Mouse (Mus musculus) heart, adult 18-20 months (tissue): ENCODE data around the gene Dcaf8. TPM values are rescaled to one million over a fixed set of nuclear protein-coding genes. Genes with fewer than 3 reads are reported as not detected.
"Not testable (repeated sequence)": the region's sequence is repeated elsewhere in the genome, so short reads cannot be mapped to it uniquely, and the experiment has no call there.

Source experiments
- DNase-seq, 2 experiments: peaks; one replicate each; pipeline ENCODE4 v3.0.0; 2021 to 2022; ENCODE audit warnings: mixed read lengths in 1 of 2
- total RNA-seq, 2 experiments: library from RNA; stranded (reverse); gene quantifications; 2 replicates each; pipeline ENCODE4 v1.2.3; 2021

The Dcaf8 gene
- total RNA-seq, 2 experiments from 2014 or later = 110 to 119 TPM

- peak in 1 of 2 experiments; percentile 30 for DNase-seq
Observed at GRCm38 (mm10) chr1:172219451-172220406, 71.8 kb downstream of the Dcaf8 start, which contains the start of gene Casq1. Casq1 (minus strand) TSS chr1:172219868.

GRCm38 (mm10) chr1:172220414-172220813 is 72.5 kb downstream of the Dcaf8 start:
- DNase-seq = peak; percentile 88 to 94

- DNase-seq = no peak
Observed at GRCm38 (mm10) chr1:172221297-172222063, 73.6 kb downstream of the Dcaf8 start.

- DNase-seq = no peak
Observed at GRCm38 (mm10) chr1:172228209-172228608, 80.3 kb downstream of the Dcaf8 start.

DNA sequence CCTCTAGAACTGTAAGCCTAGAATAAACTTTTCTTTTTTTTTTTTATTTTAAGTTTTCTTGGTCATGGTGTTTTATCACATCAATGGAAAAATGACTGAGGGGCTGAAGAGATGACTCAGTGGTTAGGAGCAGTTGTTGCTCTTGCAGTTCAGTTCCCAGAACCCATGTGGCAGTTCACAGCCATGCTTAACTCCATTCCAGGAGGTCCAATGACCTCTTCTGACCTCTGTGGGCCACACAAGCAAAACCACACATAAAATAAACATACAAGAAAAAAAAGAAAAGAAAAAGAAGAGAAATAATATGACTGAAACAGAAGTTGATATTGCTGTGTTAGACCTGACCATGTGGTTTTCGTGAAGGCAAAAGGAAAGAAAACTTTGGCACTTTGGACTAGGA is 81.3 kb downstream of the Dcaf8 start:
- no peak for DNase-seq

- peak; percentile 12 to 37 for DNase-seq
Observed at GRCm38 (mm10) chr1:172240945-172241708, 93.2 kb downstream of the Dcaf8 start.

DNA sequence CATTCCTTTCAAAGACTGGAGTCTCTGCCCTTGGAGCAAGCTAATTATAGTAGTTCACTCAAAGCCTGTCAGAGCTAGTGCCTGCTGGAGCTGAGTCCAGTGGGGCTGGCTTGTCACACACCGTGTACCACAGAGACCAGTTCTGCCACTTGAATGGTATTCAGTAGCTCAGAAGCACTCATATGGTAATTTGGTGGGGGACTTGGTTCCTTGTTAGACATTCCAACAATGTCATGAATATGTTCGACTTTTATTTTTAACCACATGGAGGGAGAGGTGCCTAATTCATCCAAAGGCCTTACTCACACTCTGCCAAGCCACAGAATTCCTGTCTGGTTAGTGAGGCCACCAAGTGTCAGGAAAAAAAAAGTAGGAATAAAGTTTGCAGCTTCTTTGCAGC is 94.5 kb downstream of the Dcaf8 start:
- peak; percentile 52 to 64 for DNase-seq

DNA sequence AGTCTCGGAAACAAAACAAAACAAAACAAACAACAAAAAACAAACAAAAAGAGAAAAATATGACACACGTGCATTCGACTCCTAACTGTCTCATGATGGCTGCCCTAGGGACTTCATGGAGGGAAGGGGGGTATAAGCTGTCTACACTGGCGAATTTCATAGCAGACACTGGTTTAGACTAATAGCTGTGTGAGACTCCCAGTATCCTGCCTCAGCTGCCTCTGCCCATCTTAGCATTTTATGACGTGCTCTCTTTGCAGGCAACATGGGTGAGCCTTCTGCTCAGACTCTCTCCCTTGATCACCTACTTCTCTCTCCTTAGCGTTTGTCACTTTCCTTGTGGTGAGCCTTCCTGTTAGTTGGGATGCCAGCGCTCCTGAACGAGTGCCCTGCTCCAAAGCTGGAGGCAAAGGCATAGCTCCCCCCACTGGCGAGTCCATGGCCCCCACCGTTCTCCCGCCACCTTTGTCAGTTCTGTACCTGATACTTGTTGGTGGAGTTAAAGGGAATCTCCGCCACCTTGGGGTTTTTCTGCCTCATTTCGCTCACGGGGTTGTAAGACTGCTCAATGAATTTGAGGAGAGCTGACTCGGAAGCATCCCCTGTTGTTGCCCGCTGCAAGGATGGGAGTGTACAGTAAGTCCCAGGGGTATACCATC is 95.8 kb downstream of the Dcaf8 start:
- peak in 1 of 2 experiments; percentile 45 for DNase-seq

DNA sequence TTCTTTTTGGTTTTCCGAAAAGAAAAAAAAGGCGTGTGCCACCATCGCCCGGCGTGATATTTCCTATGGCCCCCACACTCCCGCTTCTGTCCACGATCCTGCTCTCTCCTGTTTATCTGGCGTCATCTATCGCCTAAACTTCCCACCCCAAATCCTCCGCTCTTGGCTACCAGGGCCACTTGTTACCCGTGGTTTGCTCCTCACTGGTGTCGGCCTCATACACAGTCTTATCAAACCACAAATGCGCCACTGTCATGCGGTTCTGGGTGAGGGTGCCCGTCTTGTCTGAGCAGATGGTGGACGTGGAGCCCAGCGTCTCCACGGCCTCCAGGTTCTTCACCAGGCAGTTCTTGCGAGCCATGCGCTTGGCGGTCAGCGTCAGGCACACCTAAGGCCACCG is 96.8 kb downstream of the Dcaf8 start:
- DNase-seq = not testable (repeated sequence)

Other genes with a start within 250 kb of the Dcaf8 start
- 1 to 10 TPM in 1 of 2 experiments, under 1 TPM in 1; 0.10 to 1.3 TPM for gene Slamf6, start 230.6 kb upstream of the Dcaf8 start, total RNA-seq
- gene Vangl2, start 119.6 kb upstream of the Dcaf8 start, total RNA-seq = under 1 TPM; 0.77 to 0.95 TPM
- not detected for gene Nhlh1, start 90.5 kb upstream of the Dcaf8 start, total RNA-seq
- 100 to 1,000 TPM; 106 to 108 TPM for gene Copa, start 65.6 kb upstream of the Dcaf8 start, total RNA-seq
- gene Ncstn, start 65.3 kb upstream of the Dcaf8 start, total RNA-seq = 10 to 100 TPM; 39.5 to 43.8 TPM
- 100 to 1,000 TPM; 116 to 143 TPM for gene Pex19, start 21.3 kb upstream of the Dcaf8 start, total RNA-seq
- gene Pea15a, start 58.7 kb downstream of the Dcaf8 start, total RNA-seq = 10 to 100 TPM; 57.4 to 69.9 TPM
- 1 to 10 TPM; 2.2 to 2.7 TPM for gene Casq1, start 71.8 kb downstream of the Dcaf8 start, total RNA-seq
- gene Atp1a4, start 110.3 kb downstream of the Dcaf8 start, total RNA-seq = not detected
- 10 to 100 TPM in 1 of 2 experiments, 1 to 10 TPM in 1; 9.8 to 10.1 TPM for gene Igsf8, start 113.6 kb downstream of the Dcaf8 start, total RNA-seq
- 100 to 1,000 TPM; 496 to 511 TPM for gene Atp1a2, start 150.0 kb downstream of the Dcaf8 start, total RNA-seq
- gene Kcnj9, start 181.2 kb downstream of the Dcaf8 start, total RNA-seq = not detected
- gene Kcnj10, start 193.1 kb downstream of the Dcaf8 start, total RNA-seq = under 1 TPM; 0.17 to 0.18 TPM
- 1 to 10 TPM; 3.2 to 4.2 TPM for gene Pigm, start 228.5 kb downstream of the Dcaf8 start, total RNA-seq